Mouse (Mus musculus) cerebellum, postnatal 36 days (tissue): ENCODE results near the gene Use1.

Source experiments
- DNase-seq, 2 experiments: peaks; one replicate each; pipeline ENCODE4 v3.0.0; 2021 to 2022; ENCODE audit warnings: mixed read lengths in 2 of 2

Use1 gene

GRCm38 (mm10) chr8:71379008-71379407 is 12.4 kb downstream of the Use1 start:
- no peak for DNase-seq

DNA sequence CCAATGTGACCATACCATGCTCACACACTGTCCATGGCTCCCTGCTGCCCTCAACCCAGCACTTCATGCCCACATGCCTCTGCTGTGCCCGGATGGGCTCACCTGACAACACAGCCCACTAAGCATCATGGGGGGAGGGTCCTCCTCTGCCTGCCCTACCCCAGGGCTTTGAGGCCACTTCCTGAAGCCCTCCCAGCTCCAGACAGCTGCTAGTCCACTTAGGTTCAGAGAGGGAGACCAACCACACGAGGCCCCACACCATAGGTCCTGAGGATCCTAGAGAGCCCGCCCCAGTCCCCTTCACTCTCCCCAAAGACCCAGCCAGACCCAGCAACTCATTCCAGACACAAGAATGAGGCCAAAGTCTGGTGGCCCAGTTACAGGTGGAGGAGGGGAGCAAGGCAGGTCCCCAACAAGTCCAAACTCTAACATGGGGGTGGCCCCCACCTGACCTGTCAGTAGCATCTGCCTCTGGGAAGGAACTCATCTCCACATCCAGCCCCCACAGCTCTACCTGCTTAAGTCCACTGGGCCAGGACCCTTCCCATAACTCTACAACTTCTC is 12.9 kb downstream of the Use1 start:
- no peak for DNase-seq

- peak; percentile 32 for DNase-seq
Measured at GRCm38 (mm10) chr8:71380178-71381171, 13.8 kb downstream of the Use1 start.

GRCm38 (mm10) chr8:71381421-71381970 is 14.8 kb downstream of the Use1 start, which contains the start of gene Nr2f6:
TSS of gene Nr2f6 (minus strand) at chr8:71381960.
- DNase-seq = no peak

DNA sequence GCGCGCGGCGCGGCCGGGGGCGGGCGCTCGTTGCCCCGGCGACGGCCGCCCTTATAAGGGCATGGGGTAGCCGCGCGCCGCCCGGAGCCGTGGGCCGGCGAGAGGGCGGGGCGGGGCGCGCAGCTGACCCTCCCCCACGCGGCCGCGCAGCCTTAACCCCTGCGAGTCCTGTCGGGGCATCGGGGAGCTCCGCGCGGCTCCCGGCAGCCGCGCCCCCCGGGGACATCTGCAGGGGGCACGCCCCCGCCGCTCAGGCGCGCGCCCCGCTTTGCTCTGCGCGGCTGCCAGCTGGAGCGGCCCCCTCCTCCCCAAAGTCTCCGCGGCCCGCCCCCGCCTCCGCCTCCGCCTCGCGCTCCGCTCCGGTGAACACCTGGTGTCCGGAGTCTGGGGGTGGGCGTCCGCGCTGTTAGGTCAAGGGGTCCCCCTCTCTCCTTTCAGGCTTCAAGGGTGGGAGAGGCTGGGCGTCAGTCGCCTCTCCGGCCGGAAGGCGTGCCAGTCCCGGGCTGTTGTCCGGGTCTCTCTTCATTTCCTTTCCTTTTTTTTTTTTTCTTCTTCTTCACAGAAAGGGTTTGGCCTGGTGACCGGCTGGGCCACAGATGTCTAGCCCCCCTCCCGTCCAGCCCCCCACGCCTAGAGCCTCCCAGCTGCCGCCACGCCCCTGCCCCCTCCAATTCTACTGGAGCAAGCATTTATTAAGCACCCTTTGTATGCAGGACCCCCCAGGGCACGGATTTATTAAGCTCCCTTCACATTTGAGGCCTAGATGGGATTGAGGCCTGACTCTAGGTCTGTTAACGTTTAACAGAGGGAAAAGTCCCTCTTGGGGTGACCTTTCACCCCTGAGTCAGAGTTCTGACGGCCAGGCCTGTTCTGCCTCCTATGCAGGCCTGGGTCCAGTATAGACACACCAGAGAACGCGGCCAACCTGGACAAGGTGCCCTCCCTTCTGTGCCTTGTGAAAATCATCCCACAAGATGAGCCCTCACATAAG is 15.6 kb downstream of the Use1 start:
- DNase-seq = peak; percentile 73 to 84

GRCm38 (mm10) chr8:71383396-71383795 is 16.7 kb downstream of the Use1 start:
- no peak for DNase-seq

DNA sequence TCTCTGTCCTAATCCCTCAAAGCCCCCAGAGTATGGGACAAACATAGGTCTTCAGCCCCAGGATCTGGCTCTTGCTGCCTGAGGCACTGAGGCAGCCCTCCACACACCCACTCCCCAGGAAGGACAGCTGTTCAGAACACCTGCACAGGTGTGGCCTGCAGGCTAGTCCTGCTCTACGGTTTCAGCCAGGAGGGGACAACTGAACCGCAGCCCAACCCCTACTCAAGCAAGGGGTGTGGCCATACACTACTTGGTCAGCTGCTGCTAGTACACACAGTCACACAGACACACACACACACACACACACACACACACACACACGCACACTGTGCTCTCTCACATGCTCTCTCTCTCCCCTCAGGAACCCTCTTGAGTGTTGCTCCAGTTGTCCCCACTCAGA is 17.2 kb downstream of the Use1 start:
- DNase-seq = no peak

GRCm38 (mm10) chr8:71385212-71385835 is 18.7 kb downstream of the Use1 start:
- DNase-seq = no peak

- no peak for DNase-seq
Measured at GRCm38 (mm10) chr8:71388267-71388666, 21.6 kb downstream of the Use1 start.

- DNase-seq = no peak
Measured at GRCm38 (mm10) chr8:71391696-71392095, 25.0 kb downstream of the Use1 start.

- DNase-seq = peak in 1 of 2 experiments; percentile 2
Measured at GRCm38 (mm10) chr8:71392391-71392790, 25.7 kb downstream of the Use1 start.

GRCm38 (mm10) chr8:71392871-71393270 is 26.2 kb downstream of the Use1 start:
- DNase-seq = peak; percentile 2 to 9

GRCm38 (mm10) chr8:71394481-71394880 is 27.8 kb downstream of the Use1 start:
- DNase-seq = no peak

DNA sequence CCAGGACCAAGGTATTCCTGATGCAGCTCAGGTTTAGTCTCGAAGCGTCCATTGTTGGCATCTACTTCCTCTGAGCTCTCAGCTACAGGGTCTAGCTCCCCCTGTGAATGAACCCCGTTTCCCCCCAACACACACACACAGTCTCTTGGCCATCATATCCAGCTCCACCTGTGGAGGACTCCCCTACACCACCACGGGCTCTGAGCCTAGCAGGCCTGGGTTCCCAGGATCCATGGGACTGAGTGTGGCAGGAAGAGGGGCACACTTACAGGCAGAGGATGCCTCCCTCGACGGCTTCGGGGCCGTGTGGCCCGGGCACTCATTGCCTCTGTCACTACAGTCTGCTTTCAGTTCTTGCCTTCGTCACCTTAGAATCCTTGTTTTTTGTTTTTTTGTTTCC is 28.4 kb downstream of the Use1 start:
- no peak for DNase-seq

DNA sequence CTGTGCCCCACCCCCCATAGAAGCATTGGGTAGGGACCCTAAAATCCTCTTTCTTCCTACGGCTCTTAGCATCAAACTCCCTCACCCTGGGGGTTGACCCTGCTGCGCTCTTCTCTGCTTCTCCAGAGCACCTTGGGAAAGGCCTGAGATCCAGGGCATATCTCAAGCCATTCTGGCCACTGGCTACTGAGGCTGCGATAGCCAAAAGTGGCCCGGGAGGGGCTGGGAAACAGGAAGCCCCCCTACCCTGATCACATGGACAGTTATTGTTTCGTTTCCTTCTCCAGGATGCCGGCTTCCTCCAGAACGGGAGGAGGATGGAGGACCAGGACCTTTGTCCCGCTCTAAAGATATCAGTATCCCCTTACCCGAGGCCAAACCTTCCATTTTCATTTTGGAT is 29.0 kb downstream of the Use1 start, which contains the start of gene Ushbp1:
Gene Ushbp1, minus strand, starts transcription at position 174 of the 400 bp plus-strand sequence.
- DNase-seq = no peak

- DNase-seq = peak; percentile 92
Measured at GRCm38 (mm10) chr8:71396639-71397305, 30.1 kb downstream of the Use1 start, which contains the start of gene Babam1. TSS of gene Babam1 (plus strand) at chr8:71396861.

GRCm38 (mm10) chr8:71397701-71398100 is 31.1 kb downstream of the Use1 start:
- no peak for DNase-seq

GRCm38 (mm10) chr8:71400826-71401225 is 34.2 kb downstream of the Use1 start:
- DNase-seq = no peak

DNA sequence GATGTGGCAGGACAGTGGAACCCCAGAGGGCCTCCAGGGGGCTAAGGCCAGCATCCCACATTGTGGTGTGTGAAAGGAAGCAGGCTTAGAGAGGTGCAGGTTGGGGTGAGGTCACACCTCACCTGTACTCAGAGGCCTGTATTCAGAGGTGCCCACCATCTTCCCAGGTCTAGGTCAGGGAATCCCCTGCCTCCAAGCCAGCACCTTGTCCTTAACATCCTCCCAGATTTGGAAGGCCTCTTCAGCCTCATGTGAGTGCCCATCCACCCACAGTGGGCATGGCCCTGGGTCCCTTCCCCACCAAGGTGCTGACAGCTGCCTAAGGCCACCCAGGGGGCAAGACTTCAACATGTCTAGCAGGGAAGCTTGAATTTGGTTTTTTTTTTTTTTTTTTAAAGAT is 34.8 kb downstream of the Use1 start:
- no peak for DNase-seq

DNA sequence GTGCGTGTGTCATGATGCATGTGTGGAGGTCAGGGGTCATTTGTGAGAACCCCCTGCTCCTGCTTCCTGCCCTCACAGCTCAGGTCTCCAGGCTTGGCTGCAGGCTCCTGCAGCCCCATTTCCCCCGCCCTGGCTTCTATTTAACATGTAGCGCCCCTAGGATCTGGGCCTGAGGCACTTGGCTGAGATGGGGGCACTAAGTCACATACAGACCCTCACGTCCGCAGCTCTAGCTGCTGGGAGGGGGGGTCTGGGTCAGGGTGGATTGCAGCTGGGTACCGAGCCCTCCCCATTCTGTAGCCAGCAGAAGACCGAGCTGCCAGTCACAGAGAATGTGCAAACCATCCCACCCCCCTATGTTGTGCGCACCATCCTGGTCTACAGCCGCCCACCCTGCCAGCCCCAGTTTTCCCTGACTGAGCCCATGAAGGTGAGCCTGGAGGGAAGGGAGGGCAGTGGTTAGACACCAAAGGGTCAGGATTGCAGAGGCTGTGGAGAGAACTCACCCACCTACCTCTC is 35.9 kb downstream of the Use1 start:
- no peak for DNase-seq
